Mouse (Mus musculus): ENCODE data around the gene Homer2.

The Homer2 gene

GRCm38 (mm10) chr7:81731181-81731651 lies 23.9 kb upstream of the Homer2 start:
- TF ChIP-seq NANOG (IDR thresholded peaks at IDR 0.05; ENCODE audit: borderline replicate concordance, low read length): no peak
- TF ChIP-seq POU5F1 (IDR thresholded peaks at IDR 0.05; ENCODE audit: borderline replicate concordance, low read length): no peak
- TF ChIP-seq CTCF (conservative IDR thresholded peaks at IDR 0.05; ENCODE audit: low read length): no peak
- H3K9me3 ChIP-seq (ENCODE audit: low read length): no peaks in the 10 kb centered on the region
- no peaks in the 10 kb centered on the region for H3K4me1 ChIP-seq (replicated peaks; ENCODE audit: low read depth, low read length)
- H3K4me3 ChIP-seq (replicated peaks; ENCODE audit: low read length): no peak overlapping the region
- no peaks in the 10 kb centered on the region for H3K36me3 ChIP-seq (ENCODE audit: insufficient read depth, low read length)
- no peaks in the 10 kb centered on the region for H3K27me3 ChIP-seq (ENCODE audit: insufficient read depth, low read length)

DNA sequence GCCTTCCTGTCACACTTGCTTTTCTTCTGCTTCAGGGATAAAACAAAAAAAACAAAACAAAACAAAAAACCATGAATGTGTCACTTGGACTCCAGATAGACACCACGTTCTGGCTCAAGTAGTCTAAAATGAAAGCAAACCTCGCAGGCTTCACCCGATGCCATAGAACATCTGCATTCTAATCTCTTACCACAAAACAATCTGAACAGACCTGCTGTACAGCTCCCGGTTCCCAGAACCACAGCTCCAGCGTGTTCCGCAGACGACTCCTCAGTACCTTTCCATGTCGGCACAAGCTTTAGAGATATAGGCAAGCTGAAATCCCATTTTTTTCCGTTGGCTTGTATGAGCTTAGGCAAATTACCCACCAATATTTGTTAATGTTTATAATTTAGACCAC lies 22.5 kb upstream of the Homer2 start:
- Histone ChIP-seq H3K9me3 (ENCODE audit: low read length) (no peaks in the 10 kb centered on the region), H3K27me3 (ENCODE audit: insufficient read depth, low read length) (no peaks in the 10 kb centered on the region), H3K36me3 (ENCODE audit: insufficient read depth, low read length) (no peaks in the 10 kb centered on the region), H3K4me3 (replicated peaks; ENCODE audit: low read length) (no peak overlapping the region), H3K4me1 (replicated peaks; ENCODE audit: low read depth, low read length) (no peaks in the 10 kb centered on the region)
- TF ChIP-seq POU5F1 (IDR thresholded peaks at IDR 0.05; ENCODE audit: borderline replicate concordance, low read length) (no peak), NANOG (IDR thresholded peaks at IDR 0.05; ENCODE audit: borderline replicate concordance, low read length) (no peak), CTCF (conservative IDR thresholded peaks at IDR 0.05; ENCODE audit: low read length) (no peak)

DNA sequence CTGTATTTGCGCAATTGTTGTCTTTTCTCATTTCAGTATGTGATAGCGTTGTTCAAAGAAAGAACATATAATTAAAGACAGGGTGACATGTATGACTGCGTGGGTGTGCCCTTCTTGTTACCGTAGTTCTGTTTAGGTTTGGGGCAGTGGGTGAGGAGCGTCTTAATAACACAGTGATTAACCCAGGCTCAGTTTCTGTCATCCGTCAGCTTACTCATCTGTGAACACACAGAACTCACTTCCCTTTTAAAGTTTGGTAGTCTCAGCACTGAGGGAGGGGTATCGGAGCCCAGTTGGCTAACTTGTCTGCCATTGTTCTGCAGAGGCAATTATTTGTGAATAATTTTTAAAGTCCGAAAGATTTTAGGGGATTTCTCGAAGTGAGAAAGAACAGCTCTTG lies 20.4 kb upstream of the Homer2 start:
- H3K36me3 ChIP-seq (ENCODE audit: insufficient read depth, low read length): no peaks in the 10 kb centered on the region
- no peak for TF ChIP-seq POU5F1 (IDR thresholded peaks at IDR 0.05; ENCODE audit: borderline replicate concordance, low read length)
- no peak for TF ChIP-seq CTCF (conservative IDR thresholded peaks at IDR 0.05; ENCODE audit: low read length)
- TF ChIP-seq NANOG (IDR thresholded peaks at IDR 0.05; ENCODE audit: borderline replicate concordance, low read length): no peak
- H3K9me3 ChIP-seq (ENCODE audit: low read length): no peaks in the 10 kb centered on the region

DNA sequence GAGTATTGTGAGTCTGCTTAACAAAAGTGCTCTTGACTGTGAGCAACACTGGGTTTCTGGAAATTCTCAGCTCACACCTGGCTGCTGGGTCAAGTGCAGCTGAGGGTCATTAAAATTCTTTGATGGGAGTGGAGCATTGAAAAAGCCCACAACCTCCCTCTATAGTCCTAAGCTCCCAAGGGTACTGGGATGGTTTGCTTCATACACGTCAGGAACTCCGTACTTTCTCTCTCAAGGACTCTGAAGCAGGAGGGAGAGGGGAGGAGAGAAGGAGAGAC lies 19.3 kb upstream of the Homer2 start:
- H3K9me3 ChIP-seq (ENCODE audit: low read length): no peaks in the 10 kb centered on the region
- TF ChIP-seq NANOG (IDR thresholded peaks at IDR 0.05; ENCODE audit: borderline replicate concordance, low read length): no peak
- no peaks in the 10 kb centered on the region for H3K27me3 ChIP-seq (ENCODE audit: insufficient read depth, low read length)
- H3K36me3 ChIP-seq (ENCODE audit: insufficient read depth, low read length): no peaks in the 10 kb centered on the region
- H3K4me3 ChIP-seq (replicated peaks; ENCODE audit: low read length): no peak overlapping the region
- no peaks in the 10 kb centered on the region for H3K4me1 ChIP-seq (replicated peaks; ENCODE audit: low read depth, low read length)

More for the DNA sequence above, 20.4 kb upstream of the Homer2 start:
- Histone ChIP-seq H3K4me1 (replicated peaks; ENCODE audit: low read depth, low read length) (no peaks in the 10 kb centered on the region), H3K4me3 (replicated peaks; ENCODE audit: low read length) (no peak overlapping the region), H3K27me3 (ENCODE audit: insufficient read depth, low read length) (no peaks in the 10 kb centered on the region)

GRCm38 (mm10) chr7:81725986-81726727 lies 18.8 kb upstream of the Homer2 start:
- H3K4me1 ChIP-seq (replicated peaks; ENCODE audit: low read depth, low read length): no peaks in the 10 kb centered on the region
- H3K27me3 ChIP-seq (ENCODE audit: insufficient read depth, low read length): no peaks in the 10 kb centered on the region
- no peak for TF ChIP-seq CTCF (conservative IDR thresholded peaks at IDR 0.05; ENCODE audit: low read length)
- TF ChIP-seq POU5F1 (IDR thresholded peaks at IDR 0.05; ENCODE audit: borderline replicate concordance, low read length): no peak
- TF ChIP-seq NANOG (IDR thresholded peaks at IDR 0.05; ENCODE audit: borderline replicate concordance, low read length): no peak
- no peak overlapping the region for H3K4me3 ChIP-seq (replicated peaks; ENCODE audit: low read length)
- H3K36me3 ChIP-seq (ENCODE audit: insufficient read depth, low read length): no peaks in the 10 kb centered on the region
- H3K9me3 ChIP-seq (ENCODE audit: low read length): no peaks in the 10 kb centered on the region

DNA sequence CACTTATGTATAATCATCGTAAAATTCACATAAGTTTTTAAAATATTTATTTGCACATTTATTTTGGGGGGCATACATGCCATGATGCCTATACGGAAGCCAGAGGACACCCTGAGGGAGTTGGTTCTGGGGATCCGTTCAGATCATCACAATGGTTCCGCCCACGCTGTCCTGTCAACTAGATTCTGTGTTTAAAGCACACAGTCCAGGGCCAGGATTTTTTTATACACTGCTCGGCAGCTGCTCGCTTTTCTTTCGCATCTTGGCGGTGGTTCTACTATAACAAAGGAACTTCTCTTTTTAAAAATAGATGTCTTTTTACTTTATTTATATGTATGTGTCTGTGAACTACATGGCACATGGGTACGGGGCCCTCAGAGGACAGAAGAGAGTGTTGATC lies 16.5 kb upstream of the Homer2 start:
- TF ChIP-seq CTCF (conservative IDR thresholded peaks at IDR 0.05; ENCODE audit: low read length) (no peak), POU5F1 (IDR thresholded peaks at IDR 0.05; ENCODE audit: borderline replicate concordance, low read length) (no peak), NANOG (IDR thresholded peaks at IDR 0.05; ENCODE audit: borderline replicate concordance, low read length) (no peak)
- H3K27me3 ChIP-seq (ENCODE audit: insufficient read depth, low read length): no peaks in the 10 kb centered on the region
- H3K4me3 ChIP-seq (replicated peaks; ENCODE audit: low read length): no peak overlapping the region

GRCm38 (mm10) chr7:81721271-81721670 lies 13.9 kb upstream of the Homer2 start:
- Histone ChIP-seq H3K36me3 (ENCODE audit: insufficient read depth, low read length) (no peaks in the 10 kb centered on the region), H3K27me3 (ENCODE audit: insufficient read depth, low read length) (no peaks in the 10 kb centered on the region), H3K4me1 (replicated peaks; ENCODE audit: low read depth, low read length) (0 out of 2 replicates have a peak, but pooled peaks cover 6% of the 10 kb centered on the region), H3K9me3 (ENCODE audit: low read length) (no peaks in the 10 kb centered on the region), H3K4me3 (replicated peaks; ENCODE audit: low read length) (no peak overlapping the region)
- TF ChIP-seq CTCF (conservative IDR thresholded peaks at IDR 0.05; ENCODE audit: low read length): no peak
- no peak for TF ChIP-seq POU5F1 (IDR thresholded peaks at IDR 0.05; ENCODE audit: borderline replicate concordance, low read length)
- no peak for TF ChIP-seq NANOG (IDR thresholded peaks at IDR 0.05; ENCODE audit: borderline replicate concordance, low read length)

More for the DNA sequence above, 16.5 kb upstream of the Homer2 start:
- Histone ChIP-seq H3K9me3 (ENCODE audit: low read length) (no peaks in the 10 kb centered on the region), H3K4me1 (replicated peaks; ENCODE audit: low read depth, low read length) (no peaks in the 10 kb centered on the region), H3K36me3 (ENCODE audit: insufficient read depth, low read length) (no peaks in the 10 kb centered on the region)

GRCm38 (mm10) chr7:81719216-81719661 lies 11.9 kb upstream of the Homer2 start:
- no peaks in the 10 kb centered on the region for H3K9me3 ChIP-seq (ENCODE audit: low read length)
- TF ChIP-seq POU5F1 (IDR thresholded peaks at IDR 0.05; ENCODE audit: borderline replicate concordance, low read length): no peak
- TF ChIP-seq CTCF (conservative IDR thresholded peaks at IDR 0.05; ENCODE audit: low read length): no peak
- TF ChIP-seq NANOG (IDR thresholded peaks at IDR 0.05; ENCODE audit: borderline replicate concordance, low read length): no peak

GRCm38 (mm10) chr7:81718657-81719056 lies 11.3 kb upstream of the Homer2 start:
- TF ChIP-seq CTCF (conservative IDR thresholded peaks at IDR 0.05; ENCODE audit: low read length) (no peak), NANOG (IDR thresholded peaks at IDR 0.05; ENCODE audit: borderline replicate concordance, low read length) (no peak), POU5F1 (IDR thresholded peaks at IDR 0.05; ENCODE audit: borderline replicate concordance, low read length) (no peak)
- Histone ChIP-seq H3K4me3 (replicated peaks; ENCODE audit: low read length) (no peak overlapping the region), H3K4me1 (replicated peaks; ENCODE audit: low read depth, low read length) (0 out of 2 replicates have a peak, but pooled peaks cover 6% of the 10 kb centered on the region), H3K9me3 (ENCODE audit: low read length) (no peaks in the 10 kb centered on the region), H3K27me3 (ENCODE audit: insufficient read depth, low read length) (0 out of 2 replicates have a peak, but pooled peaks cover 2% of the 10 kb centered on the region), H3K36me3 (ENCODE audit: insufficient read depth, low read length) (no peaks in the 10 kb centered on the region)

More at GRCm38 (mm10) chr7:81719216-81719661, 11.9 kb upstream of the Homer2 start:
- Histone ChIP-seq H3K36me3 (ENCODE audit: insufficient read depth, low read length) (no peaks in the 10 kb centered on the region), H3K4me1 (replicated peaks; ENCODE audit: low read depth, low read length) (0 out of 2 replicates have a peak, but pooled peaks cover 6% of the 10 kb centered on the region), H3K27me3 (ENCODE audit: insufficient read depth, low read length) (no peaks in the 10 kb centered on the region), H3K4me3 (replicated peaks; ENCODE audit: low read length) (no peak overlapping the region)

All from E14TG2a.4 (cell line).